Mouse (Mus musculus) CH12.LX (cell line): Measurements from ENCODE around the gene Pofut1. TPM values are rescaled to one million over a fixed set of nuclear protein-coding genes. Genes with fewer than 3 reads are reported as not detected.

Experiments used
- DNase-seq: peaks from one replicate; pipeline ENCODE4 v3.0.0-alpha.2; 2013; ENCODE audit errors: extremely low read depth
- H3K27ac ChIP-seq: 2 replicates; pipeline ENCODE4 v1.5.1; 2012; ENCODE audit warnings: low read depth, mild to moderate bottlenecking, control low read depth, moderate library complexity; ENCODE audit not compliant: insufficient read depth
- H3K27me3 ChIP-seq: replicated peaks from 2 replicates; pipeline ENCODE3; 2012; ENCODE audit warnings: inconsistent platforms
- H3K36me3 ChIP-seq, 2 experiments: replicated peaks in 1 of 2; 2 replicates each; pipeline versions ENCODE3 to v1.6.1; 2012; ENCODE audit warnings: inconsistent platforms in 1 of 2, low read length in 1 of 2, mild to moderate bottlenecking in 1 of 2, mixed read lengths in 1 of 2, moderate library complexity in 1 of 2; ENCODE audit not compliant: control insufficient read depth in 1 of 2, insufficient read depth in 1 of 2
- H3K4me1 ChIP-seq, 2 experiments: 2 replicates each; pipeline ENCODE4 v1.6.1; 2012; ENCODE audit warnings: inconsistent platforms in 1 of 2, moderate library complexity in 1 of 2; ENCODE audit not compliant: insufficient read depth in 2 of 2, control insufficient read depth in 1 of 2
- H3K4me2 ChIP-seq: 2 replicates; pipeline ENCODE4 v1.6.1; 2012; ENCODE audit warnings: low read depth, mild to moderate bottlenecking, control low read depth; ENCODE audit not compliant: poor library complexity, insufficient read depth, severe bottlenecking
- H3K4me3 ChIP-seq, 3 experiments: fragments of 150-350 bp in 1 of 3; sonication (generic) in 1 of 3; replicated peaks in 1 of 3; 2 replicates each; pipeline versions ENCODE3 to v1.5.1; 2011 to 2012; ENCODE audit warnings: low read depth in 2 of 3, low read length in 2 of 3, mild to moderate bottlenecking in 2 of 3, moderate library complexity in 2 of 3, control low read depth in 1 of 3, improper control_type of control experiment in 1 of 3, inconsistent platforms in 1 of 3, mixed read lengths in 1 of 3; ENCODE audit not compliant: poor library complexity in 1 of 3
- H3K79me2 ChIP-seq: replicated peaks from 2 replicates; pipeline ENCODE4 v1.6.1; 2012; ENCODE audit warnings: mild to moderate bottlenecking, moderate library complexity; ENCODE audit not compliant: control insufficient read depth, poor library complexity, insufficient read depth, severe bottlenecking; ENCODE audit errors: extremely low read depth
- H3K9ac ChIP-seq: 2 replicates; pipeline ENCODE4 v1.6.1; 2012; ENCODE audit warnings: low read depth, mild to moderate bottlenecking, control low read depth, moderate library complexity; ENCODE audit not compliant: insufficient read depth
- H3K9me3 ChIP-seq: replicated peaks from 2 replicates; pipeline ENCODE3; 2012; ENCODE audit warnings: low read length, inconsistent platforms, mixed read lengths
- BHLHE40 ChIP-seq: IDR thresholded peaks from 2 replicates; pipeline ENCODE4 v1.6.1; 2011; ENCODE audit warnings: mild to moderate bottlenecking, low read depth, low read length, improper control_type of control experiment
- CHD1 ChIP-seq: IDR thresholded peaks from 2 replicates; pipeline ENCODE4 v1.6.1; 2012; ENCODE audit warnings: low read depth, low read length, improper control_type of control experiment, inconsistent platforms
- CHD2 ChIP-seq: IDR thresholded peaks from 2 replicates; pipeline ENCODE4 v1.6.1; 2011; ENCODE audit warnings: low read length, improper control_type of control experiment
- CTCF ChIP-seq, 2 experiments: IDR thresholded peaks in 1 of 2; conservative IDR thresholded peaks in 1 of 2; 2 replicates each; pipeline ENCODE4 v1.5.1; 2011 to 2012; ENCODE audit warnings: low read depth in 2 of 2, low read length in 2 of 2, improper control_type of control experiment in 1 of 2, inconsistent platforms in 1 of 2, mild to moderate bottlenecking in 1 of 2, moderate library complexity in 1 of 2
- E2F4 ChIP-seq: IDR thresholded peaks from 2 replicates; pipeline ENCODE4 v1.6.1; 2011; ENCODE audit warnings: low read depth, low read length, improper control_type of control experiment; ENCODE audit not compliant: insufficient replicate concordance
- ELF1 ChIP-seq: IDR thresholded peaks from 2 replicates; pipeline ENCODE4 v1.6.1; 2014; ENCODE audit warnings: low read depth, mild to moderate bottlenecking, inconsistent platforms, low read length, improper control_type of control experiment
- EP300 ChIP-seq: IDR thresholded peaks from 2 replicates; pipeline ENCODE4 v1.6.1; 2011; ENCODE audit warnings: low read length, improper control_type of control experiment
- ETS1 ChIP-seq: conservative IDR thresholded peaks from 2 replicates; pipeline ENCODE4 v1.6.1; 2012; ENCODE audit warnings: low read depth, mild to moderate bottlenecking, inconsistent platforms, low read length, improper control_type of control experiment, moderate library complexity
- GABPA ChIP-seq: IDR thresholded peaks from 2 replicates; pipeline ENCODE4 v1.6.1; 2012; ENCODE audit warnings: low read depth, low read length, improper control_type of control experiment, inconsistent platforms; ENCODE audit not compliant: insufficient replicate concordance
- HCFC1 ChIP-seq: IDR thresholded peaks from 2 replicates; pipeline ENCODE4 v1.6.1; 2012; ENCODE audit warnings: low read depth, mild to moderate bottlenecking, inconsistent platforms, low read length, improper control_type of control experiment
- IRF4 ChIP-seq: IDR thresholded peaks from 2 replicates; pipeline ENCODE4 v1.6.1; 2014; ENCODE audit warnings: low read depth, mild to moderate bottlenecking, inconsistent platforms, low read length, improper control_type of control experiment
- JUND ChIP-seq: conservative IDR thresholded peaks from 2 replicates; pipeline ENCODE4 v1.6.1; 2011; ENCODE audit warnings: low read depth, low read length, improper control_type of control experiment
- KAT2A ChIP-seq: IDR thresholded peaks from 2 replicates; pipeline ENCODE4 v1.6.1; 2012; ENCODE audit warnings: low read length, improper control_type of control experiment, inconsistent platforms; ENCODE audit not compliant: insufficient replicate concordance
- MAFK ChIP-seq: IDR thresholded peaks from 2 replicates; pipeline ENCODE4 v1.6.1; 2011; ENCODE audit warnings: low read length, improper control_type of control experiment; ENCODE audit not compliant: insufficient replicate concordance
- MAX ChIP-seq: IDR thresholded peaks from 2 replicates; pipeline ENCODE4 v1.6.1; 2011; ENCODE audit warnings: low read length, improper control_type of control experiment
- MEF2A ChIP-seq: IDR thresholded peaks from 2 replicates; pipeline ENCODE4 v1.6.1; 2014; ENCODE audit warnings: low read depth, mild to moderate bottlenecking, inconsistent platforms, low read length, improper control_type of control experiment, borderline replicate concordance
- MYC ChIP-seq: IDR thresholded peaks from 2 replicates; pipeline ENCODE4 v1.6.1; 2011; ENCODE audit warnings: low read depth, mild to moderate bottlenecking, improper control_type of control experiment, low read length
- NELFE ChIP-seq: IDR thresholded peaks from 2 replicates; pipeline ENCODE4 v1.6.1; 2011; ENCODE audit warnings: low read depth, low read length, improper control_type of control experiment
- NRF1 ChIP-seq: IDR thresholded peaks from 2 replicates; pipeline ENCODE4 v1.6.1; 2014; ENCODE audit warnings: low read depth, mild to moderate bottlenecking, inconsistent platforms, low read length, improper control_type of control experiment, moderate library complexity
- PAX5 ChIP-seq: IDR thresholded peaks from 2 replicates; pipeline ENCODE4 v1.6.1; 2012; ENCODE audit warnings: low read length, inconsistent platforms, mixed read lengths
- POLR2A ChIP-seq: IDR thresholded peaks from 2 replicates; pipeline ENCODE4 v1.6.1; 2011; ENCODE audit warnings: low read depth, mild to moderate bottlenecking, improper control_type of control experiment, low read length
- POLR2AphosphoS2 ChIP-seq: IDR thresholded peaks from 2 replicates; pipeline ENCODE4 v1.6.1; 2011; ENCODE audit warnings: low read depth, low read length, improper control_type of control experiment
- RAD21 ChIP-seq: IDR thresholded peaks from 2 replicates; pipeline ENCODE4 v1.6.1; 2011; ENCODE audit warnings: low read depth, mild to moderate bottlenecking, low read length, improper control_type of control experiment, moderate library complexity
- RCOR1 ChIP-seq: conservative IDR thresholded peaks from 2 replicates; pipeline ENCODE4 v1.6.1; 2012; ENCODE audit warnings: low read depth, mild to moderate bottlenecking, inconsistent platforms, low read length, improper control_type of control experiment
- SIN3A ChIP-seq: IDR thresholded peaks from 2 replicates; pipeline ENCODE4 v1.6.1; 2012; ENCODE audit warnings: low read length, improper control_type of control experiment, inconsistent platforms
- SMC3 ChIP-seq: IDR thresholded peaks from 2 replicates; pipeline ENCODE4 v1.6.1; 2011; ENCODE audit warnings: low read depth, low read length, improper control_type of control experiment
- TBP ChIP-seq: conservative IDR thresholded peaks from 2 replicates; pipeline ENCODE4 v1.6.1; 2011; ENCODE audit warnings: low read depth, low read length, improper control_type of control experiment
- TCF12 ChIP-seq: IDR thresholded peaks from 2 replicates; pipeline ENCODE4 v1.6.1; 2014; ENCODE audit warnings: low read depth, mild to moderate bottlenecking, inconsistent platforms, low read length, improper control_type of control experiment
- UBTF ChIP-seq: IDR thresholded peaks from 2 replicates; pipeline ENCODE4 v1.6.1; 2012; ENCODE audit warnings: low read depth, mild to moderate bottlenecking, inconsistent platforms, low read length, improper control_type of control experiment, moderate library complexity
- USF1 ChIP-seq: IDR thresholded peaks from 2 replicates; pipeline ENCODE4 v1.6.1; 2014; ENCODE audit warnings: low read depth, mild to moderate bottlenecking, inconsistent platforms, low read length, improper control_type of control experiment
- USF2 ChIP-seq: conservative IDR thresholded peaks from 2 replicates; pipeline ENCODE4 v1.6.1; 2011; ENCODE audit warnings: low read depth, low read length, improper control_type of control experiment
- ZC3H11A ChIP-seq: IDR thresholded peaks from 2 replicates; pipeline ENCODE4 v1.6.1; 2012; ENCODE audit warnings: low read depth, mild to moderate bottlenecking, inconsistent platforms, low read length, improper control_type of control experiment
- ZKSCAN1 ChIP-seq: IDR thresholded peaks from 2 replicates; pipeline ENCODE4 v1.6.1; 2012; ENCODE audit warnings: low read depth, inconsistent platforms, low read length, improper control_type of control experiment, borderline replicate concordance
- ZMIZ1 ChIP-seq: IDR thresholded peaks from 2 replicates; pipeline ENCODE4 v1.6.1; 2012; ENCODE audit warnings: low read depth, mild to moderate bottlenecking, inconsistent platforms, low read length, improper control_type of control experiment
- dilution Hi-C: fragments of 300-500 bp; cut with MboI; formaldehyde crosslinking; loops from 2 replicates; pipeline ENCODE4 v1.14.3; 2020; ENCODE audit warnings: low sequenced_read_pairs; ENCODE audit not compliant: extremely low pct_unique_long_range_greater_than_20kb, extremely low pct_ligation_motif_present
- in situ Hi-C: fragments of 300-500 bp; cut with MboI; formaldehyde crosslinking; loops from 3 replicates; pipeline ENCODE4 v1.14.3; 2019; ENCODE audit warnings: low sequenced_read_pairs, low pct_ligation_motif_present, low pct_unique_long_range_greater_than_20kb, mixed read lengths
- polyA plus RNA-seq: library from polyadenylated mRNA; unstranded; fragments of >175 nt; gene quantifications from 2 replicates; pipeline ENCODE4 v1.2.1, GENCODE M21; 2012; ENCODE audit warnings: low read depth; ENCODE audit not compliant: insufficient read length
- total RNA-seq, 2 experiments: library from RNA; depleted of rRNA; stranded (reverse); fragments of 300-350 nt in 1 of 2; fragments of >200 nt in 1 of 2; gene quantifications; 2 replicates each; pipeline ENCODE4 v1.2.3; 2012 to 2014

Pofut1 gene
- total and polyA plus RNA-seq, 3 experiments: 15.0 to 25.6 (median 22.8) TPM

DNA sequence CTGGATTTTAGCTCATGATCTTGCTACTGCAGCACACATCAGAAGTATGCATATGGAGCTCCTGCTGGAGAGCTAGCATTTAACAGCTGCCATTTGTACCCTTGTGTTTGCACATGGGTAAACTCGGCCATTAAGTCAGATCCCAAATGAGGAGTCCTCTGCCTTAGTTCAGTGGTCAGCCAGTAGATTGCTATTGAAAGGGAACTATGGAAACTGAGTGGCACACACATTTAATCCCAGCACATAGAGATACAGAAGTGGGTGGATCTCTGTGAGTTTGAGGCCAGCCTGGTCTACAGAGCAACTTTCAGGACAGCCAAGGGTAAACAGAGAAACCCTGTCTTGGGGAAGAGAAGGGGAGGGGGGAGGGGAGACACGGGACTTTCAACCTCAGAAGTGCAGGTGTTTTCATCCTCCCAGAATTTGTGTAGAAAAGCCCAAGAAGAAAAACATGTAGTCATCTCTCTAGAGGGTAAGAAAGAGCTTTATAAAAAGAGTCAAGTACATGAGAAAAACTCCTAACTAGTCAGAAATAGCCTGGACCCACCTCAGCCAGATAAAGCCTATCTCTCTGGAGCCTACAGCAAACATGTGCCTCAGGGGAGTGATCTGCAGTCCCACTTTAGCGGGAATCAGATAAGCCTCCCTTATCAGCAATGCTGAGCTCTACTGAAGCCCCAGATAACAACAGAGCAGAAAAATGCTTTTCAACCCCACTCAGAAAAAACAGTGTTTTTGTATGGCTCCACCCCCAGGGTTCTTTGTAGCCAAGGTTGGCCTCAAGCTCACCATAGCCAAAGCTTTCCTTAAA is 18.7 kb downstream of the Pofut1 start (continued):
- TF ChIP-seq BHLHE40 (peak; percentile 93), E2F4 (no peak), GABPA (no peak), MAFK (no peak), ZKSCAN1 (no peak), USF2 (no peak), ETS1 (peak; percentile 89), RAD21 (no peak; the same call in 1 of the 2 replicates), TCF12 (peak; percentile 82)
- TF ChIP-seq, all 38 proteins: peak for 14

DNA sequence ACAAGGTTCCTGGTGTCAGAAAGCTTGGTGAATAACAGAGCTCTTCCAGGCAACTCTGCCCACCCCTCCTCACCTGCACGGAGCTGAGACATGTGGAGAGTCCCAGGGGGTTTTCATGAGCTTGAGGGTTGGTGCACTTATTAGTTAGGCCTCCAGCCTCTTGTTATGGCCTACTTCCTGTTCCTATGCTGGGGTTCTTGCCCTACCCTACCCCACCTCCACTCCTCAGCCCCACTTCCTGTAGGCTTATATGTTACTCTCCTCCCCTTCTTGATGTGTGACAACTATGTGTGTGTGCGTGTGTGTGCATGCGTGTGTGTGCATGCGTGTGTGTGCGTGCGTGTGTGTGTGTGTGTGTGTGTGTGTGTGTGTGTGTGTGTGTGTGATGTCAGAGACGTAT is 21.7 kb downstream of the Pofut1 start:
- Histone ChIP-seq H3K27me3 (no peaks in the 10 kb centered on the region), H3K27ac (peak overlapping the region; percentile 89), H3K4me2 (0 out of 2 replicates have a peak overlapping the region, but pooled peaks have one; percentile 6), H3K79me2 (no peaks in the 10 kb centered on the region), H3K9me3 (peaks cover 12% of the 10 kb centered on the region), H3K9ac (no peak overlapping the region), H3K36me3 (peaks cover 50 to 64% of the 10 kb centered on the region in 2 experiments), H3K4me3 (peak overlapping the region in 1 of 3 experiments; percentile 43), H3K4me1 (peaks cover 31 to 85% of the 10 kb centered on the region in 2 experiments)
- dilution Hi-C loops (no loop called here), in situ Hi-C loops (no loop called here)
- DNase-seq: peak; percentile 78
- no peak for TF ChIP-seq ZC3H11A
- TF ChIP-seq EP300: no peak
- TF ChIP-seq ZKSCAN1: no peak
- TF ChIP-seq E2F4: no peak
- peak; percentile 83 for TF ChIP-seq MYC
- TF ChIP-seq NRF1: no peak
- peak; percentile 65 for TF ChIP-seq ETS1
- peak; percentile 38; the same call in 1 of the 2 replicates for TF ChIP-seq BHLHE40
- TF ChIP-seq HCFC1: peak; percentile 57
- TF ChIP-seq CHD2: peak; percentile 48
- TF ChIP-seq MAX: peak; percentile 56; the same call in 1 of the 2 replicates
- no peak for TF ChIP-seq NELFE
- TF ChIP-seq SIN3A: peak; percentile 46; the same call in 1 of the 2 replicates
- no peak for TF ChIP-seq CTCF (conservative IDR thresholded peaks at IDR 0.05 in 1 of 2, IDR thresholded peaks at IDR 0.05 in 1 of 2; ENCODE audit: low read depth in 2 of 2, low read length in 2 of 2)
- TF ChIP-seq POLR2A: 0 out of 2 replicates have a peak, but pooled peaks have one; percentile 29
- no peak for TF ChIP-seq USF1
- no peak for TF ChIP-seq JUND
- TF ChIP-seq ELF1: peak; percentile 84
- TF ChIP-seq IRF4: peak; percentile 46; the same call in 1 of the 2 replicates
- no peak for TF ChIP-seq KAT2A
- TF ChIP-seq SMC3: no peak
- no peak for TF ChIP-seq RCOR1
- TF ChIP-seq TBP: no peak
- TF ChIP-seq MEF2A: peak; percentile 38; the same call in 1 of the 2 replicates
- TF ChIP-seq RAD21: no peak
- no peak for TF ChIP-seq USF2
- no peak for TF ChIP-seq ZMIZ1
- no peak for TF ChIP-seq UBTF
- no peak for TF ChIP-seq CHD1
- no peak for TF ChIP-seq POLR2AphosphoS2
- peak; percentile 77 for TF ChIP-seq TCF12
- no peak for TF ChIP-seq PAX5
- TF ChIP-seq MAFK: no peak
- no peak for TF ChIP-seq GABPA
